Mouse (Mus musculus): ENCODE data around the gene Abhd17a.

GRCm38 (mm10) chr10:80608435-80608834 lies 18.3 kb upstream of the Abhd17a start:
- TF ChIP-seq GATA1 (IDR thresholded peaks at IDR 0.05; ENCODE audit: borderline replicate concordance, low read length) (no peak), FLI1 (IDR thresholded peaks at IDR 0.05; ENCODE audit: low read length) (no peak)

Measured in megakaryocyte, embryonic 14.5 days (primary cell).